ENCODE assay signal across 17 mouse cellular contexts in genomic region chr11:50098961-50099481, GRCm38 (mm10). TPM values are rescaled to one million over a fixed set of nuclear protein-coding genes. Genes with fewer than 3 reads are reported as not detected.
DNase-seq lines count a peak whose midpoint lies in the region; ATAC-seq lines count a peak whose summit lies in the region.
"Had no signal": no experiment of that assay in that cellular context is flagged by ENCODE, and none has a peak within 500 bp of the region (broad histone marks: within the 10 kb centered on the region; RNA-seq: fewer than 3 reads in every experiment).

No protein-coding gene starts in this region.

- H3K27me3 ChIP-seq in forebrain, embryonic 16.5 days (replicated peaks; ENCODE audit: control insufficient read depth, insufficient read depth, low read length) = no peaks in the 10 kb centered on the region
- H3K27me3 ChIP-seq in forebrain, embryonic 13.5 days = no peaks in the 10 kb centered on the region
- H3K27me3 ChIP-seq: midbrain, embryonic 13.5 days; neural tube, embryonic 15.5 days had no signal

- H3K36me3 ChIP-seq in forebrain, embryonic 16.5 days (ENCODE audit: control insufficient read depth, insufficient read depth) = peaks cover 12% of the 10 kb centered on the region
- H3K36me3 ChIP-seq in forebrain, embryonic 13.5 days (ENCODE audit: poor library complexity, severe bottlenecking) = peaks cover 74% of the 10 kb centered on the region

- ATAC-seq in forebrain, embryonic 16.5 days = peak; percentile 63
- no peak for ATAC-seq in forebrain, embryonic 13.5 days
- peak; percentile 41 for ATAC-seq in granulocyte monocyte progenitor cell, adult 5-6 weeks (replicated peaks; ENCODE audit: poor library complexity, severe bottlenecking)
- ATAC-seq: activated CD4-positive, CD25-positive, alpha-beta regulatory T cell, adult 4 months; midbrain, embryonic 13.5 days had no signal

- peaks cover 13% of the 10 kb centered on the region for H3K4me1 ChIP-seq in forebrain, embryonic 16.5 days (replicated peaks; ENCODE audit: control insufficient read depth, insufficient read depth, low read length)
- no peaks in the 10 kb centered on the region for H3K4me1 ChIP-seq in forebrain, embryonic 13.5 days
- H3K4me1 ChIP-seq: midbrain, embryonic 13.5 days had no signal

- H3K27ac ChIP-seq in forebrain, embryonic 16.5 days (ENCODE audit: low read length) = peak overlapping the region; percentile 24; the same call in 1 of the 2 replicates
- no peak overlapping the region for H3K27ac ChIP-seq in forebrain, embryonic 13.5 days
- H3K27ac ChIP-seq: midbrain, embryonic 13.5 days; neural tube, embryonic 15.5 days had no signal

- no peaks in the 10 kb centered on the region for H3K9me3 ChIP-seq in forebrain, embryonic 16.5 days (ENCODE audit: control insufficient read depth, low read length)
- no peaks in the 10 kb centered on the region for H3K9me3 ChIP-seq in forebrain, embryonic 13.5 days (replicated peaks)
- H3K9me3 ChIP-seq: G1E; midbrain, embryonic 13.5 days; neural tube, embryonic 15.5 days had no signal

- no peak overlapping the region for H3K4me2 ChIP-seq in forebrain, embryonic 16.5 days (ENCODE audit: low read length)
- H3K4me2 ChIP-seq in forebrain, embryonic 13.5 days = no peak overlapping the region
- H3K4me2 ChIP-seq: midbrain, embryonic 13.5 days; neural tube, embryonic 15.5 days had no signal

- no peak overlapping the region for H3K9ac ChIP-seq in forebrain, embryonic 16.5 days (replicated peaks; ENCODE audit: low read depth, low read length)
- H3K9ac ChIP-seq in forebrain, embryonic 13.5 days = no peak overlapping the region
- H3K9ac ChIP-seq: midbrain, embryonic 13.5 days; neural tube, embryonic 15.5 days had no signal

- intact Hi-C loops in heart, postnatal 25 days (cut with DNase I) = no loop called here
- intact Hi-C loops in left cerebral cortex, postnatal 14 days (cut with DNase I) = no loop called here

- no peak overlapping the region for H3K4me3 ChIP-seq in forebrain, embryonic 16.5 days (replicated peaks; ENCODE audit: low read length)
- no peak overlapping the region for H3K4me3 ChIP-seq in forebrain, embryonic 13.5 days
- H3K4me3 ChIP-seq: midbrain, embryonic 13.5 days; neural tube, embryonic 15.5 days had no signal

- peak; percentile 5 to 27 for DNase-seq in kidney, postnatal 36 days
- DNase-seq in kidney, adult 11 months = no peak
- peak; percentile 17 for DNase-seq in heart, postnatal 25 days (ENCODE audit: low spot score)
- no peak for DNase-seq in thymus, postnatal 25 days
- DNase-seq in left cerebral cortex, postnatal 14 days (ENCODE audit: low spot score in 2 of 2) = no peak
- DNase-seq: B cell, adult 2 months; cerebellum, postnatal 25 days; lung, adult 18-20 months; right cerebral cortex, adult 18-20 months; thymus, postnatal 36 days had no signal

- whole genome bisulfite sequencing in forebrain, embryonic 16.5 days = 58% methylated on average over 8 of the region's 8 CpGs
- 82% methylated on average over 8 of the region's 8 CpGs for WGBS in forebrain, embryonic 13.5 days

RNA-seq across cellular contexts. Expression of gene Tbc1d9b, which starts 32.2 kb away (rescaled TPM):
- polyA plus RNA-seq in forebrain, embryonic 16.5 days (2015; fragmentation: Nextera tagmentation; extraction: Ambion mirVana) = 38.2 and 43.6 TPM in 2 replicates
- 30.2 and 33.0 TPM in 2 replicates for polyA plus RNA-seq in forebrain, embryonic 13.5 days (2015; fragmentation: Nextera tagmentation; extraction: Ambion mirVana)
- 53.7 and 63.7 TPM in 2 replicates for total RNA-seq in granulocyte monocyte progenitor cell, adult 5-6 weeks (2014; fragmentation: Nextera tagmentation)
- 76.4 and 97.2 TPM in 2 replicates for total RNA-seq in granulocyte monocyte progenitor cell, adult 5-6 weeks (2017)
- 10 to 100 TPM; 42.9 to 43.9 TPM for total RNA-seq in heart, postnatal 25 days (2021)
- 100 to 1,000 TPM in 1 of 2 experiments, 10 to 100 TPM in 1; 90.3 to 103 TPM for total RNA-seq in left cerebral cortex, postnatal 14 days (2021)

Comparison
In these comparisons a context has a peak if more than half of its experiments do, and no peak if none do; other contexts are left out.
1. DNase-seq: peak in kidney, postnatal 36 days (2 of 2) and heart, postnatal 25 days (single experiment); none in kidney, adult 11 months (single experiment), thymus, postnatal 25 days (single experiment) and left cerebral cortex, postnatal 14 days (0 of 2).